Mouse (Mus musculus): ENCODE measurements around the gene Znhit6. TPM values are rescaled to one million over a fixed set of nuclear protein-coding genes. Genes with fewer than 3 reads are reported as not detected.
A peak's percentile ranks its signal among the peaks of the same experiment; 100 is the strongest.

Znhit6 gene
- polyA plus RNA-seq, 1 experiment from 2014 or later = 38.2 TPM

DNA sequence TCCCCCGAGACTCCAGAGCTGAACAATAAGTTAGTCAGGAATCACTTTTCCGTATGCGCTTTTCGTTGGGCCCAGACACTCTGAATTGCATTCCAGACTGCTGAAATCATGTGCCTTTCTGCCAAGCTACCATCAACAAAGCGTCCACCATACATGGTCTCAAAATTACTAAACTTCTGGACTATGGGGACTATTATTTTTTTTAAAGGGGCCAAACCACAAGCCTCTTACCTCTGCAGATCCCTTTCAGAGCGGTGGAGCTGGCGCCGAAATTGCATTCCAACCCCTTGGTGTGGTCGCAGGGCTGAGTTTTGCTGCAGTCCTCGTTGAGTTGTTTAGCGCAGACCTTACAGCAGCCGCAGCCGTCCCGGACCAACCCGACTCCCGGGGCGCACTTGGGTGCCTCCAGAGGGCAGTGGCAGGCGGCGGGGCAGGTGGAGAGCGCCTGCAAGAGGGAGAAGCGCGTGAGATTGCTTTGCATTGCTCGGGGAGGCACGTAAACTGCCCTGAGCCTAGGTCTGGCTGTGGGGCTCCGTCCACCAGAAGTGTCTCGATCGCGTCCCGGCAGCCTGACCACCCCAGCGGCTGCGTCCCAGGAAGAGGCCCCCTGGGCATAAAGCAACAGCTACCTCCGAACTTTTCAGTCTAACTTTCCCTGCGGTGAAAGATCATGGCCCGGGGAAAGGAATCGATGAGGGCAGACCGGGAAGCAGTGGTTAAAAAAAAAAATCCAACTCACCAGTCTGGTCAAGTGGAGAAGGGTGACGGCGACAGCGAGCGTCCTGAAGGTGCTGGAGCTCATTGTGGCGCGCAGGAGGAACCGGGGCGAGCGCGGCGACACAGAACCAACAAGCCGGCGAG, 73.2 kb downstream of the Znhit6 start:
- no peak for ATAC-seq
- H3K9ac ChIP-seq (replicated peaks) = peak overlapping the region; percentile 72
- no peaks in the 10 kb centered on the region for H3K9me3 ChIP-seq
- H3K4me2 ChIP-seq (replicated peaks) = peak overlapping the region; percentile 91
- under 1% methylated on average over 49 of the region's 49 CpGs for WGBS
- H3K4me1 ChIP-seq (replicated peaks) = peaks cover 75% of the 10 kb centered on the region
- H3K36me3 ChIP-seq = no peaks in the 10 kb centered on the region
- H3K27ac ChIP-seq = no peak overlapping the region
- H3K4me3 ChIP-seq (replicated peaks) = peak overlapping the region; percentile 56
- peaks cover 64% of the 10 kb centered on the region for H3K27me3 ChIP-seq

- Histone ChIP-seq H3K9me3 (no peaks in the 10 kb centered on the region), H3K4me1 (replicated peaks) (peaks cover 75% of the 10 kb centered on the region)
Measured at GRCm38 (mm10) chr3:145649852-145650202, 73.8 kb downstream of the Znhit6 start, which contains the start of gene Ccn1. Ccn1 (minus strand) TSS chr3:145649981.

DNA sequence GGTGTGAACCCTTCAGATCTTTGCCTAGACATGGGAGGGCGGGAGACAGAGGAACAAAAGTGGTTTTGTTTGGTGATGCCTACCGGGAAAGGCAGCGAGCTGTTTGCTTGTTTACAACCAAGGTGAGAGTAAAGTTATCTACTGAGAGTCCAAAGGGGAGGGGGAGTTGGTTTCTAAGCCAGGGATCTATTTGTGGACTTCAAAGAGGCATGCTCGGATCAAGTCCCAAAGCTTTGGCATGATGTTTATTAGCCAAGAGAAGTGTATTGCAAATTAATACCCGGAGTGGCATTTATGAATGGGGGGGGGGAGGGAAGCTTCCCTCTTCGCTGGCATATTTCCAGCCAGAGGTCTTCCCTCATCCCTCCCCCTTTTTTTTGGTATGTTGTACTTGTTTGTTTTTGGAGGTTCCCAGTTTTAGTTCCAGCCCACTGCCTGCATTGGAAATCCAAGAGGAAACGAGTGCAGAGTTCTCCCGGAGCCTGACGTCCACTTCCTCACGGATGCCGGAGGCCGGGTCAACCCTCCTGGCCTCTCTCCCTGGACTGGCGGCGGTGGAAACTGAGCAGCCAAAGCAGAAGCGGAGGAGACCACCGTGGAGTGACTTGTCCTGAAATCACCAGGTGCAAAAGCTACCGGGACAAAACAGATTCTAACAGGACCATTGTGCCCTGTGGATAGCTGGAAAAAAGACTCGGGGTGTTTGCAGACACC, 74.5 kb downstream of the Znhit6 start:
- H3K4me1 ChIP-seq (replicated peaks) = peaks cover 73% of the 10 kb centered on the region
- peak overlapping the region; percentile 56 for H3K4me3 ChIP-seq (replicated peaks)
- 0 out of 2 replicates have a peak, but pooled peaks have one; percentile 1 for ATAC-seq
- no peak overlapping the region; the same call in 1 of the 2 replicates for H3K27ac ChIP-seq
- no peaks in the 10 kb centered on the region for H3K36me3 ChIP-seq
- peaks cover 75% of the 10 kb centered on the region for H3K27me3 ChIP-seq
- under 1% methylated on average over 18 of the region's 18 CpGs for WGBS
- no peak overlapping the region; the same call in 1 of the 2 replicates for H3K9ac ChIP-seq (replicated peaks)
- H3K4me2 ChIP-seq (replicated peaks) = peak overlapping the region; percentile 91
- no peaks in the 10 kb centered on the region for H3K9me3 ChIP-seq

More at GRCm38 (mm10) chr3:145649852-145650202, 73.8 kb downstream of the Znhit6 start, which contains the start of gene Ccn1:
- under 1% methylated on average over 29 of the region's 29 CpGs for WGBS
- peak within 1 kb of the TSS; percentile 72 for H3K9ac ChIP-seq (replicated peaks)
- peak; percentile 61 for ATAC-seq
- peak within 1 kb of the TSS; percentile 56 for H3K4me3 ChIP-seq (replicated peaks)
- H3K27ac ChIP-seq = no peak within 1 kb of the TSS; the same call in 1 of the 2 replicates
- H3K4me2 ChIP-seq (replicated peaks) = peak within 1 kb of the TSS; percentile 91
- peaks cover 71% of the 10 kb centered on the region for H3K27me3 ChIP-seq
- no peaks in the 10 kb centered on the region for H3K36me3 ChIP-seq

GRCm38 (mm10) chr3:145651029-145651977, 75.3 kb downstream of the Znhit6 start:
- no peak overlapping the region; the same call in 1 of the 2 replicates for H3K27ac ChIP-seq
- no peak overlapping the region for H3K9ac ChIP-seq (replicated peaks)
- H3K27me3 ChIP-seq = peaks cover 78% of the 10 kb centered on the region
- no peaks in the 10 kb centered on the region for H3K36me3 ChIP-seq
- H3K4me2 ChIP-seq (replicated peaks) = peak overlapping the region; percentile 91
- 3% methylated on average over 19 of the region's 19 CpGs for WGBS
- H3K4me3 ChIP-seq (replicated peaks) = peak overlapping the region; percentile 56
- H3K4me1 ChIP-seq (replicated peaks) = peaks cover 66% of the 10 kb centered on the region
- no peaks in the 10 kb centered on the region for H3K9me3 ChIP-seq
- 0 out of 2 replicates have a peak, but pooled peaks have one; percentile 25 for ATAC-seq

DNA sequence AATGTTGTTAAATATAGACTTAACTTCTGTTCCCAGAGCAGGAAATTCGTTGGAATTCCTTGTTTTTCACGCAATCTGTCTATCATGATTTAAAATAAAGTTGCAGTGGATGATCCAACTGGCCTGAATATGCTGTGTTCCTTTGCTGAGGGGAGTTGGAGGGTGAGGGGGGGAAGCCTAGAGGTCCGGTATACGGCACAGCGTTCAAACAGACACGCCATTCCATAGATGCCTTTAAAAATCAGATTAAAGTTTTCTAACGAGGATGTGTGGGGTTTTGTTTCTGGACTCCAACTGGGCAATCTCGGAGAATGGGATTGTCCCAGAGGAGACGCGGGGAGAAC, 75.9 kb downstream of the Znhit6 start:
- Histone ChIP-seq H3K4me1 (replicated peaks) (peaks cover 62% of the 10 kb centered on the region), H3K4me2 (replicated peaks) (peak overlapping the region; percentile 91), H3K9ac (replicated peaks) (no peak overlapping the region; the same call in 1 of the 2 replicates), H3K27ac (no peak overlapping the region), H3K36me3 (no peaks in the 10 kb centered on the region), H3K27me3 (peaks cover 76% of the 10 kb centered on the region), H3K4me3 (replicated peaks) (peak overlapping the region; percentile 12; the same call in 1 of the 2 replicates), H3K9me3 (no peaks in the 10 kb centered on the region)
- 3% methylated on average over 10 of the region's 10 CpGs for WGBS
- ATAC-seq = no peak

DNA sequence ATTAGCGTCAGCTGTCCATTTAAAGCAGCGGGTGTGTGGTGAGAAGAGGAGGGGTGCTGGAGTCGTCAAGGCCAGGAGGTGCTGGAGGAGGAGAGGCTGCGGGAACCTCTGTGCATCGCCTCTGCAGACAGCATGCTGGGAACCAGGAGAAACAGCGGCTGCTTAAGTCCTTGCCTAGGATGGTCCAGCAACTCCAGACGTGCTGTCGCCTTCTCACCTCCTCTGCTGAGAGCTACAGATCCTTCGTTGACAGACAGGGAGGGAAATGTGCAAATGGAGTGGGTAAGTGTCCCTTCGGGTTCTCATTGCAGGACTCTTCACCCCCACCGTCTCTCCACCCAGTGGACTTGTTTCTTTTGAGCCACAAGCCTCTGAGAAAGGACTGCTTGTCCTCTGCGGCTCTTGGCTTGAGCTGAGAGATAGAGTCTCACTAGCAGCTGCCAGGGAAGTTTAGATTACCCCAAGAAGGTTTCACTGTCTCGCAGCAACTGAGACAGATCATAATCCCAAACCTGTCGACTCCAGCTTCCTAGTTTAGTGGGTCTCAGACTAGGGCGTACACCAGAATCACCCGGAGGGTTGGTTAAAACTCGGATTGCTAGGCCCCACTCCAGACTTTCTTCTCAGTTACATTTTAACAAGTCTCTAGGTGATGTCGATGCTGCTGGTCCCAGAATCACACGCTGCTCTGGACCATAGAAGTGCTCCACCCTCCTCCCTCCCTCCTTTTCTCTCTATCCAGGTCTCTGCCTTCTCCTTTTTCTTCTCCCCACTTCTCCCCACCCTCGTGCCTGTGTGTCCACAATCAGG, 76.5 kb downstream of the Znhit6 start:
- peak overlapping the region; percentile 61 for H3K9ac ChIP-seq (replicated peaks)
- H3K27me3 ChIP-seq = peaks cover 72% of the 10 kb centered on the region
- H3K9me3 ChIP-seq = no peaks in the 10 kb centered on the region
- peak overlapping the region; percentile 91 for H3K4me2 ChIP-seq (replicated peaks)
- H3K4me3 ChIP-seq (replicated peaks) = peak overlapping the region; percentile 39
- H3K4me1 ChIP-seq (replicated peaks) = peaks cover 59% of the 10 kb centered on the region
- WGBS = 5% methylated on average over 20 of the region's 20 CpGs
- no peak overlapping the region for H3K27ac ChIP-seq
- ATAC-seq = peak; percentile 12; the same call in 1 of the 2 replicates
- no peaks in the 10 kb centered on the region for H3K36me3 ChIP-seq

- Histone ChIP-seq H3K4me2 (replicated peaks) (peak overlapping the region; percentile 91), H3K9ac (replicated peaks) (peak overlapping the region; percentile 61; the same call in 1 of the 2 replicates), H3K9me3 (no peaks in the 10 kb centered on the region), H3K27ac (no peak overlapping the region), H3K4me1 (replicated peaks) (peaks cover 53% of the 10 kb centered on the region), H3K4me3 (replicated peaks) (peak overlapping the region; percentile 39), H3K36me3 (no peaks in the 10 kb centered on the region), H3K27me3 (peaks cover 67% of the 10 kb centered on the region)
- under 1% methylated on average over 53 of the region's 53 CpGs for WGBS
- peak; percentile 32 for ATAC-seq
Measured at GRCm38 (mm10) chr3:145653191-145653940, 77.4 kb downstream of the Znhit6 start.

DNA sequence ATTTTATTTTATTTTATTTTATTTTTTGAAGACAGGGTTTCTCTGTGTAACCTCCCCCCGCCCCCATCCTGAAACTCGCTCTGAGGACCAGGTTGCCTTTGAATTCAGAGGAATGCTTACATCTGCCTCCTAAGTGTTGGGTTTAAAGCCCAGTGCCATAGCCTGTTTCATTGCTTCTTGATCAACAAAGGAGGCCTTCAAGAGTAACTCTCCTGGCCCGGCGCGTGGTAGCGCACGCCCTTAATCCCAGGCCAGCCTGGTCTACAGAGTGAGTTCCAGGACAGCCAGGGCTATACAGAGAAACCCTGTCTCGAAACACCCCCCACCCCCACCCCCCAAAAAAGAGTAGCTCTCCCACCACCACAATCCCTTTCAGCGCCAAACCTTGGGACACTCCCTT, 78.0 kb downstream of the Znhit6 start:
- no peaks in the 10 kb centered on the region for H3K9me3 ChIP-seq
- ATAC-seq = no peak
- WGBS = 55% methylated on average over 9 of the region's 9 CpGs
- no peak overlapping the region for H3K27ac ChIP-seq
- H3K27me3 ChIP-seq = peaks cover 61% of the 10 kb centered on the region
- no peaks in the 10 kb centered on the region for H3K36me3 ChIP-seq
- no peak overlapping the region for H3K9ac ChIP-seq (replicated peaks)
- H3K4me2 ChIP-seq (replicated peaks) = no peak overlapping the region
- H3K4me3 ChIP-seq (replicated peaks) = no peak overlapping the region
- H3K4me1 ChIP-seq (replicated peaks) = peaks cover 46% of the 10 kb centered on the region

Data from midbrain, embryonic 13.5 days (tissue).